Mouse (Mus musculus): ENCODE measurements around the gene Kctd12. TPM values are rescaled to one million over a fixed set of nuclear protein-coding genes. Genes with fewer than 3 reads are reported as not detected.

Kctd12 gene
- polyA plus RNA-seq, 1 experiment from 2014 or later, result 25.0 TPM

GRCm38 (mm10) chr14:102989866-102990265 lies 7.4 kb upstream of the Kctd12 start:
- Histone ChIP-seq H3K27me3 (ENCODE audit: control insufficient read depth, insufficient read depth, low read length) (no peaks in the 10 kb centered on the region), H3K36me3 (replicated peaks; ENCODE audit: control insufficient read depth, insufficient read depth) (no peaks in the 10 kb centered on the region), H3K9me3 (ENCODE audit: control insufficient read depth, low read length) (no peaks in the 10 kb centered on the region), H3K9ac (no peak overlapping the region), H3K27ac (no peak overlapping the region), H3K4me3 (replicated peaks; ENCODE audit: low read length) (no peak overlapping the region), H3K4me2 (replicated peaks) (no peak overlapping the region), H3K4me1 (replicated peaks; ENCODE audit: control insufficient read depth, insufficient read depth, low read length) (0 out of 2 replicates have a peak, but pooled peaks cover under 1% of the 10 kb centered on the region)
- 75% methylated on average over 5 of the region's 5 CpGs for whole genome bisulfite sequencing
- DNase-seq (ENCODE audit: low spot score) (no peak), ATAC-seq (ENCODE audit: low FRiP score) (no peak)

- no peak overlapping the region for H3K4me3 ChIP-seq (replicated peaks; ENCODE audit: low read length)
- DNase-seq (ENCODE audit: low spot score) (no peak), ATAC-seq (ENCODE audit: low FRiP score) (no peak)
- no peak overlapping the region for H3K4me2 ChIP-seq (replicated peaks)
- H3K36me3 ChIP-seq (replicated peaks; ENCODE audit: control insufficient read depth, insufficient read depth), result no peaks in the 10 kb centered on the region
- WGBS, result 84% methylated on average over 4 of the region's 4 CpGs
- H3K9me3 ChIP-seq (ENCODE audit: control insufficient read depth, low read length), result no peaks in the 10 kb centered on the region
- H3K4me1 ChIP-seq (replicated peaks; ENCODE audit: control insufficient read depth, insufficient read depth, low read length), result no peaks in the 10 kb centered on the region
- H3K27me3 ChIP-seq (ENCODE audit: control insufficient read depth, insufficient read depth, low read length), result 0 out of 2 replicates have a peak, but pooled peaks cover 5% of the 10 kb centered on the region
- no peak overlapping the region for H3K27ac ChIP-seq
- no peak overlapping the region for H3K9ac ChIP-seq
Measured at GRCm38 (mm10) chr14:102989254-102989653, 6.8 kb upstream of the Kctd12 start.

GRCm38 (mm10) chr14:102987626-102988025 lies 5.2 kb upstream of the Kctd12 start:
- Histone ChIP-seq H3K36me3 (replicated peaks; ENCODE audit: control insufficient read depth, insufficient read depth) (no peaks in the 10 kb centered on the region), H3K27ac (no peak overlapping the region), H3K27me3 (ENCODE audit: control insufficient read depth, insufficient read depth, low read length) (0 out of 2 replicates have a peak, but pooled peaks cover 8% of the 10 kb centered on the region), H3K4me1 (replicated peaks; ENCODE audit: control insufficient read depth, insufficient read depth, low read length) (peaks cover 7% of the 10 kb centered on the region), H3K4me3 (replicated peaks; ENCODE audit: low read length) (no peak overlapping the region), H3K4me2 (replicated peaks) (no peak overlapping the region), H3K9me3 (ENCODE audit: control insufficient read depth, low read length) (no peaks in the 10 kb centered on the region), H3K9ac (no peak overlapping the region)
- WGBS, result 85% methylated on average over 5 of the region's 5 CpGs
- ATAC-seq (ENCODE audit: low FRiP score) (no peak), DNase-seq (ENCODE audit: low spot score) (no peak)

GRCm38 (mm10) chr14:102983686-102984085 lies 1.2 kb upstream of the Kctd12 start:
- H3K27me3 ChIP-seq (ENCODE audit: control insufficient read depth, insufficient read depth, low read length), result 0 out of 2 replicates have a peak, but pooled peaks cover 8% of the 10 kb centered on the region
- no peaks in the 10 kb centered on the region for H3K36me3 ChIP-seq (replicated peaks; ENCODE audit: control insufficient read depth, insufficient read depth)
- H3K9ac ChIP-seq, result no peak overlapping the region
- 74% methylated on average over 8 of the region's 8 CpGs for WGBS
- DNase-seq (ENCODE audit: low spot score), result no peak
- H3K4me3 ChIP-seq (replicated peaks; ENCODE audit: low read length), result no peak overlapping the region
- peaks cover 9% of the 10 kb centered on the region for H3K4me1 ChIP-seq (replicated peaks; ENCODE audit: control insufficient read depth, insufficient read depth, low read length)
- ATAC-seq (ENCODE audit: low FRiP score), result no peak
- H3K9me3 ChIP-seq (ENCODE audit: control insufficient read depth, low read length), result no peaks in the 10 kb centered on the region
- H3K27ac ChIP-seq, result no peak overlapping the region
- peak overlapping the region; percentile 74 for H3K4me2 ChIP-seq (replicated peaks)

- no peaks in the 10 kb centered on the region for H3K36me3 ChIP-seq (replicated peaks; ENCODE audit: control insufficient read depth, insufficient read depth)
- ATAC-seq (ENCODE audit: low FRiP score), result peak; percentile 53
- peak overlapping the region; percentile 76 for H3K27ac ChIP-seq
- H3K9ac ChIP-seq, result peak overlapping the region; percentile 65
- peak overlapping the region; percentile 83 for H3K4me3 ChIP-seq (replicated peaks; ENCODE audit: low read length)
- DNase-seq (ENCODE audit: low spot score), result peak; percentile 54
- H3K9me3 ChIP-seq (ENCODE audit: control insufficient read depth, low read length), result no peaks in the 10 kb centered on the region
- H3K4me2 ChIP-seq (replicated peaks), result peak overlapping the region; percentile 74
- H3K4me1 ChIP-seq (replicated peaks; ENCODE audit: control insufficient read depth, insufficient read depth, low read length), result peaks cover 9% of the 10 kb centered on the region
- under 1% methylated on average over 74 of the region's 76 CpGs for WGBS
- 0 out of 2 replicates have a peak, but pooled peaks cover 8% of the 10 kb centered on the region for H3K27me3 ChIP-seq (ENCODE audit: control insufficient read depth, insufficient read depth, low read length)
Measured at GRCm38 (mm10) chr14:102982016-102982626, 316 bp downstream of the Kctd12 start.

GRCm38 (mm10) chr14:102981441-102982015 lies 909 bp downstream of the Kctd12 start:
- Histone ChIP-seq H3K9me3 (ENCODE audit: control insufficient read depth, low read length) (no peaks in the 10 kb centered on the region), H3K4me1 (replicated peaks; ENCODE audit: control insufficient read depth, insufficient read depth, low read length) (peaks cover 9% of the 10 kb centered on the region), H3K9ac (peak overlapping the region; percentile 65), H3K27ac (peak overlapping the region; percentile 76), H3K27me3 (ENCODE audit: control insufficient read depth, insufficient read depth, low read length) (0 out of 2 replicates have a peak, but pooled peaks cover 8% of the 10 kb centered on the region), H3K36me3 (replicated peaks; ENCODE audit: control insufficient read depth, insufficient read depth) (no peaks in the 10 kb centered on the region), H3K4me2 (replicated peaks) (peak overlapping the region; percentile 74), H3K4me3 (replicated peaks; ENCODE audit: low read length) (peak overlapping the region; percentile 83)
- DNase-seq (ENCODE audit: low spot score) (peak; percentile 67), ATAC-seq (ENCODE audit: low FRiP score) (peak; percentile 59)
- WGBS, result under 1% methylated on average over 61 of the region's 62 CpGs

GRCm38 (mm10) chr14:102980986-102981385 lies 1.5 kb downstream of the Kctd12 start:
- Histone ChIP-seq H3K36me3 (replicated peaks; ENCODE audit: control insufficient read depth, insufficient read depth) (no peaks in the 10 kb centered on the region), H3K9me3 (ENCODE audit: control insufficient read depth, low read length) (no peaks in the 10 kb centered on the region), H3K4me2 (replicated peaks) (peak overlapping the region; percentile 74), H3K9ac (peak overlapping the region; percentile 65), H3K27ac (peak overlapping the region; percentile 76), H3K27me3 (ENCODE audit: control insufficient read depth, insufficient read depth, low read length) (0 out of 2 replicates have a peak, but pooled peaks cover 8% of the 10 kb centered on the region), H3K4me3 (replicated peaks; ENCODE audit: low read length) (peak overlapping the region; percentile 83), H3K4me1 (replicated peaks; ENCODE audit: control insufficient read depth, insufficient read depth, low read length) (peaks cover 9% of the 10 kb centered on the region)
- no peak for DNase-seq (ENCODE audit: low spot score)
- no peak; the same call in 1 of the 2 replicates for ATAC-seq (ENCODE audit: low FRiP score)
- WGBS, result 13% methylated on average over 14 of the region's 14 CpGs

DNA sequence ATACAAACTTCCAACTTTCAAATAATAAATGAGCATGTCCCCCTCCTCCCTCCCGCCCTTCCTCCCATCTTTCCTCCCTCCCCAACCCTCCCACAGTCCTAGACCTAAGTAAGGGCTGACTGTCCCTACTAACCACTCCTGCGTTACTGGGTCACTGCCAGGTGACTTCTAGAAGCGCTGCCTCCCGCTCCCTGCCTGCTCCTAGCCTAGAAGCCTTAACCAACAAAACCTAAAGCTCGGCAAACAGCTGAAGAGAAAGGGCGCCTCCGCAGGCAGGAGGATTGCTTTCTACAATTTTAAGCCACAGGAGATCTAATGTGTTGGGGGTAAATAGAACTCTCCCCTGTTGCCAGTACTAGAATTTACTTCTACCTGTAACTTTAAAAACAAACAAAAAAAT lies 2.0 kb downstream of the Kctd12 start:
- DNase-seq (ENCODE audit: low spot score) (no peak), ATAC-seq (ENCODE audit: low FRiP score) (no peak)
- 0 out of 2 replicates have a peak, but pooled peaks cover 8% of the 10 kb centered on the region for H3K27me3 ChIP-seq (ENCODE audit: control insufficient read depth, insufficient read depth, low read length)
- no peak overlapping the region for H3K27ac ChIP-seq
- H3K9ac ChIP-seq, result peak overlapping the region; percentile 65
- H3K4me3 ChIP-seq (replicated peaks; ENCODE audit: low read length), result peak overlapping the region; percentile 83
- H3K4me2 ChIP-seq (replicated peaks), result peak overlapping the region; percentile 74
- 17% methylated on average over 7 of the region's 7 CpGs for WGBS
- H3K9me3 ChIP-seq (ENCODE audit: control insufficient read depth, low read length), result no peaks in the 10 kb centered on the region
- H3K36me3 ChIP-seq (replicated peaks; ENCODE audit: control insufficient read depth, insufficient read depth), result no peaks in the 10 kb centered on the region
- peaks cover 9% of the 10 kb centered on the region for H3K4me1 ChIP-seq (replicated peaks; ENCODE audit: control insufficient read depth, insufficient read depth, low read length)

DNA sequence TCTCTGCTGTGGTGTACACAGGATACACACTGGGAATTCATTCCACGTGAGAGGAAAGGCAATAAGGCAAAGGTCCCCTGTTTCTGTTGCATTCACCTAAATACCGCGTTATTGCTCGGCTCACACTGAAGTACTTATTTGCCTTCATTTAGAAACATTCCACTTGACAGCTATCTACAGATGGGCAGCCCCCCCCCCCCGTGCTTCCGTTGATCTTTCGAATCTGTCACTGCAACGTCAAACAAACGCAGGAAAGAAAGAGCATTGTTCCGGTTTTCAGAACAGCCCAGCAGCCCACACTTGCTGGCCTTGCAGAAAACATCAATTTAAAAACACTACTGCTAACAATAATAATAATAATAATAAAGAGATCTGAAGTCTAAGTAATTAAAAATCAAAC lies 2.6 kb downstream of the Kctd12 start:
- H3K36me3 ChIP-seq (replicated peaks; ENCODE audit: control insufficient read depth, insufficient read depth), result no peaks in the 10 kb centered on the region
- DNase-seq (ENCODE audit: low spot score), result no peak
- peak overlapping the region; percentile 83 for H3K4me3 ChIP-seq (replicated peaks; ENCODE audit: low read length)
- peak overlapping the region; percentile 22 for H3K9ac ChIP-seq
- ATAC-seq (ENCODE audit: low FRiP score), result no peak
- H3K9me3 ChIP-seq (ENCODE audit: control insufficient read depth, low read length), result no peaks in the 10 kb centered on the region
- H3K27me3 ChIP-seq (ENCODE audit: control insufficient read depth, insufficient read depth, low read length), result 0 out of 2 replicates have a peak, but pooled peaks cover 8% of the 10 kb centered on the region
- H3K27ac ChIP-seq, result no peak overlapping the region
- peak overlapping the region; percentile 50 for H3K4me2 ChIP-seq (replicated peaks)
- WGBS, result 12% methylated on average over 10 of the region's 10 CpGs
- peaks cover 9% of the 10 kb centered on the region for H3K4me1 ChIP-seq (replicated peaks; ENCODE audit: control insufficient read depth, insufficient read depth, low read length)

Measured in hindbrain, embryonic 14.5 days (tissue).